9 mouse cellular contexts compared by ENCODE assay signal in genomic region chr17:83903467-83903866, GRCm38 (mm10). TPM values are rescaled to one million over a fixed set of nuclear protein-coding genes. Genes with fewer than 3 reads are reported as not detected.
DNase-seq lines count a peak whose midpoint lies in the region; ATAC-seq and TF ChIP-seq lines count a peak whose summit lies in the region.
"Had no signal": no experiment of that assay in that cellular context is flagged by ENCODE, and none has a peak within 500 bp of the region (broad histone marks: within the 10 kb centered on the region; RNA-seq: fewer than 3 reads in every experiment).

No protein-coding gene starts in this region.

- no peak overlapping the region for H3ac ChIP-seq in C2C12 (ENCODE audit: control insufficient read depth, insufficient read length, low read depth)

- ATAC-seq in embryonic facial prominence, embryonic 12.5 days (ENCODE audit: insufficient number of reproducible peaks, insufficient read depth, low FRiP score, low TSS enrichment): peak; percentile 66; the same call in 1 of the 2 replicates
- ATAC-seq in kidney, postnatal 0 days (replicated peaks; ENCODE audit: low FRiP score, low read depth): peak; percentile 65
- ATAC-seq in liver, embryonic 11.5 days (replicated peaks; ENCODE audit: low FRiP score): 0 out of 2 replicates have a peak, but pooled peaks have one; percentile 44
- ATAC-seq in stomach, embryonic 15.5 days (ENCODE audit: insufficient read depth, low FRiP score, low read depth): peak; percentile 45; the same call in 1 of the 2 replicates

- no peaks in the 10 kb centered on the region for H3K9me3 ChIP-seq in embryonic facial prominence, embryonic 12.5 days
- H3K9me3 ChIP-seq in kidney, postnatal 0 days (replicated peaks; ENCODE audit: low read length): no peaks in the 10 kb centered on the region
- no peaks in the 10 kb centered on the region for H3K9me3 ChIP-seq in liver, embryonic 11.5 days (ENCODE audit: control insufficient read depth, low read length)
- H3K9me3 ChIP-seq in stomach, embryonic 15.5 days: no peaks in the 10 kb centered on the region

- no peaks in the 10 kb centered on the region for H3K79me3 ChIP-seq in C2C12 (ENCODE audit: low read depth)

- peaks cover 19% of the 10 kb centered on the region for H3K4me1 ChIP-seq in embryonic facial prominence, embryonic 12.5 days
- H3K4me1 ChIP-seq in kidney, postnatal 0 days (replicated peaks; ENCODE audit: insufficient read depth, low read length): no peaks in the 10 kb centered on the region
- H3K4me1 ChIP-seq in liver, embryonic 11.5 days (replicated peaks; ENCODE audit: control insufficient read depth, insufficient read depth, low read length): peaks cover 19% of the 10 kb centered on the region
- peaks cover 17% of the 10 kb centered on the region; the same call in 1 of the 2 replicates for H3K4me1 ChIP-seq in stomach, embryonic 15.5 days

- WGBS in embryonic facial prominence, embryonic 12.5 days: under 1% methylated on average over 7 of the region's 7 CpGs
- 6% methylated on average over 7 of the region's 7 CpGs for whole genome bisulfite sequencing in kidney, postnatal 0 days
- 4% methylated on average over 7 of the region's 7 CpGs for WGBS in liver, embryonic 11.5 days
- WGBS in stomach, embryonic 15.5 days: 3% methylated on average over 7 of the region's 7 CpGs

- H3K9ac ChIP-seq in embryonic facial prominence, embryonic 12.5 days: no peak overlapping the region
- H3K9ac ChIP-seq in kidney, postnatal 0 days (ENCODE audit: low read depth, low read length): no peak overlapping the region
- H3K9ac ChIP-seq in liver, embryonic 11.5 days (ENCODE audit: low read depth, low read length): no peak overlapping the region
- H3K9ac ChIP-seq in stomach, embryonic 15.5 days: no peak overlapping the region

- peaks cover 12% of the 10 kb centered on the region for H3K27me3 ChIP-seq in C2C12 (ENCODE audit: control insufficient read depth, insufficient read depth, insufficient read length)
- H3K27me3 ChIP-seq in embryonic facial prominence, embryonic 12.5 days: no peaks in the 10 kb centered on the region
- H3K27me3 ChIP-seq in kidney, postnatal 0 days (ENCODE audit: insufficient read depth, low read length): no peaks in the 10 kb centered on the region
- no peaks in the 10 kb centered on the region for H3K27me3 ChIP-seq in liver, embryonic 11.5 days (replicated peaks; ENCODE audit: control insufficient read depth, insufficient read depth, low read length)
- H3K27me3 ChIP-seq in stomach, embryonic 15.5 days (replicated peaks): no peaks in the 10 kb centered on the region

- peak overlapping the region; percentile 61; the same call in 1 of the 2 replicates for H3K27ac ChIP-seq in embryonic facial prominence, embryonic 12.5 days
- no peak overlapping the region for H3K27ac ChIP-seq in kidney, postnatal 0 days
- no peak overlapping the region for H3K27ac ChIP-seq in liver, embryonic 11.5 days (ENCODE audit: low read depth, low read length)
- peak overlapping the region; percentile 74 for H3K27ac ChIP-seq in stomach, embryonic 15.5 days

- no peak overlapping the region for H3K4me3 ChIP-seq in C2C12 (ENCODE audit: insufficient read depth, poor library complexity, severe bottlenecking)
- no peak overlapping the region for H3K4me3 ChIP-seq in embryonic facial prominence, embryonic 12.5 days
- no peak overlapping the region for H3K4me3 ChIP-seq in kidney, postnatal 0 days (replicated peaks; ENCODE audit: low read depth, low read length)
- H3K4me3 ChIP-seq in liver, embryonic 11.5 days (ENCODE audit: low read depth, low read length): no peak overlapping the region
- no peak overlapping the region for H3K4me3 ChIP-seq in stomach, embryonic 15.5 days (replicated peaks)

- peak; percentile 75 to 84 for DNase-seq in adrenal gland, postnatal 36 days
- DNase-seq in heart, adult 8-10 months (ENCODE audit: low spot score): peak; percentile 83
- peak; percentile 98 for DNase-seq in kidney, postnatal 0 days (ENCODE audit: low spot score)
- peak; percentile 76 for DNase-seq in liver, embryonic 11.5 days (ENCODE audit: low spot score)
- peak; percentile 37 to 61 for DNase-seq in natural killer cell, adult 2 months (ENCODE audit: low spot score in 2 of 2)

- peak; percentile 74 for TF ChIP-seq CTCF in C2C12 (IDR thresholded peaks at IDR 0.05; ENCODE audit: control insufficient read depth, insufficient read depth, insufficient read length)
- TF ChIP-seq CTCF in kidney, postnatal 0 days (IDR thresholded peaks at IDR 0.05; ENCODE audit: low read depth): peak; percentile 98

- H3K79me2 ChIP-seq in C2C12 (ENCODE audit: control insufficient read depth, insufficient read depth): no peaks in the 10 kb centered on the region

- H3K4me2 ChIP-seq in embryonic facial prominence, embryonic 12.5 days (replicated peaks): no peak overlapping the region
- no peak overlapping the region for H3K4me2 ChIP-seq in kidney, postnatal 0 days (ENCODE audit: low read length)
- H3K4me2 ChIP-seq in liver, embryonic 11.5 days: no peak overlapping the region
- no peak overlapping the region for H3K4me2 ChIP-seq in stomach, embryonic 15.5 days

- no peaks in the 10 kb centered on the region for H3K36me3 ChIP-seq in C2C12 (ENCODE audit: control insufficient read depth, insufficient read depth)
- H3K36me3 ChIP-seq in embryonic facial prominence, embryonic 12.5 days: no peaks in the 10 kb centered on the region
- no peaks in the 10 kb centered on the region for H3K36me3 ChIP-seq in kidney, postnatal 0 days (ENCODE audit: insufficient read depth, low read length)
- H3K36me3 ChIP-seq in liver, embryonic 11.5 days (ENCODE audit: control insufficient read depth, insufficient read depth, low read length): no peaks in the 10 kb centered on the region
- no peaks in the 10 kb centered on the region for H3K36me3 ChIP-seq in stomach, embryonic 15.5 days

TF ChIP-seq in C2C12, 6 proteins besides CTCF, POLR2A, EP300 and RAD21:
- TF ChIP-seq CEBPB (IDR thresholded peaks at IDR 0.05; ENCODE audit: low read depth) (no peak), MAX (IDR thresholded peaks at IDR 0.05) (peak; percentile 58), FOSL1 (IDR thresholded peaks at IDR 0.05; ENCODE audit: insufficient read depth, low read length, poor library complexity, severe bottlenecking) (no peak)

RNA-seq across cellular contexts. Expression of gene Haao, which starts 55.7 kb away (rescaled TPM):
- not detected for polyA plus RNA-seq in C2C12 (2012; fragmentation: generic; extraction: Trizol)
- total RNA-seq in adrenal gland, postnatal 36 days (2021): under 1 TPM; 0.36 to 0.76 TPM
- 0.20 and 0.90 TPM in 2 replicates for polyA plus RNA-seq in embryonic facial prominence, embryonic 12.5 days (2016; fragmentation: Nextera tagmentation; extraction: Ambion mirVana)
- under 1 TPM in 1 of 4 experiments, not detected in 3; 0.56 TPM for total RNA-seq in heart, adult 8-10 months (2022)
- 4.9 and 6.3 TPM in 2 replicates for polyA plus RNA-seq in kidney, postnatal 0 days (2015; fragmentation: Nextera tagmentation; extraction: Ambion mirVana)
- polyA plus RNA-seq in liver, embryonic 11.5 days (2014; fragmentation: Nextera tagmentation; extraction: Ambion mirVana): 4.3 and 4.8 TPM in 2 replicates
- polyA plus RNA-seq in stomach, embryonic 15.5 days (2015; fragmentation: Nextera tagmentation; extraction: Ambion mirVana): 2.1 and 5.9 TPM in 2 replicates
- polyA plus RNA-seq: heart, embryonic 14.5 days had no signal

Comparison
In these comparisons a context has a peak if more than half of its experiments do, and no peak if none do; other contexts are left out.
1. H3K27ac ChIP-seq: peak in embryonic facial prominence, embryonic 12.5 days (single experiment) and stomach, embryonic 15.5 days (single experiment); none in kidney, postnatal 0 days (single experiment) and liver, embryonic 11.5 days (single experiment).
2. Peak in every context shown above with its lines, with median percentiles within 50 percentile points of each other: DNase-seq and ATAC-seq.